Mouse (Mus musculus): ENCODE data around the gene Csrnp3. TPM values are rescaled to one million over a fixed set of nuclear protein-coding genes. Genes with fewer than 3 reads are reported as not detected.

Gene Csrnp3
- polyA plus RNA-seq, 1 experiment from 2014 or later, result 0.45 TPM

- H3K4me2 ChIP-seq, result no peak overlapping the region
- no peak for ATAC-seq
- H3K4me1 ChIP-seq, result peaks cover 22% of the 10 kb centered on the region
- H3K36me3 ChIP-seq, result no peaks in the 10 kb centered on the region
- H3K9ac ChIP-seq, result no peak overlapping the region
- H3K4me3 ChIP-seq, result no peak overlapping the region
- H3K9me3 ChIP-seq (replicated peaks), result no peaks in the 10 kb centered on the region
- H3K27me3 ChIP-seq (replicated peaks), result no peaks in the 10 kb centered on the region
- WGBS (ENCODE audit: insufficient replicate concordance), result 82% methylated on average over 3 of the region's 3 CpGs
- no peak overlapping the region for H3K27ac ChIP-seq
Measured at GRCm38 (mm10) chr2:65929286-65929685, 83.7 kb downstream of the Csrnp3 start.

- Histone ChIP-seq H3K27ac (no peak overlapping the region), H3K36me3 (no peaks in the 10 kb centered on the region), H3K4me2 (no peak overlapping the region), H3K9me3 (replicated peaks) (no peaks in the 10 kb centered on the region), H3K9ac (no peak overlapping the region), H3K4me1 (peaks cover 22% of the 10 kb centered on the region), H3K27me3 (replicated peaks) (no peaks in the 10 kb centered on the region), H3K4me3 (no peak overlapping the region)
- 67% methylated on average over 11 of the region's 11 CpGs for WGBS (ENCODE audit: insufficient replicate concordance)
- peak; percentile 38; the same call in 1 of the 2 replicates for ATAC-seq
Measured at GRCm38 (mm10) chr2:65929927-65930326, 84.4 kb downstream of the Csrnp3 start.

- WGBS (ENCODE audit: insufficient replicate concordance), result 70% methylated on average over 7 of the region's 7 CpGs
- Histone ChIP-seq H3K4me1 (peaks cover 22% of the 10 kb centered on the region), H3K9ac (peak overlapping the region; percentile 70), H3K4me3 (peak overlapping the region; percentile 63), H3K27me3 (replicated peaks) (no peaks in the 10 kb centered on the region), H3K4me2 (peak overlapping the region; percentile 81), H3K9me3 (replicated peaks) (no peaks in the 10 kb centered on the region), H3K27ac (no peak overlapping the region), H3K36me3 (no peaks in the 10 kb centered on the region)
- ATAC-seq, result no peak
Measured at GRCm38 (mm10) chr2:65931313-65931712, 85.7 kb downstream of the Csrnp3 start.

- H3K4me2 ChIP-seq, result peak overlapping the region; percentile 81
- H3K27me3 ChIP-seq (replicated peaks), result no peaks in the 10 kb centered on the region
- H3K4me3 ChIP-seq, result peak overlapping the region; percentile 63
- H3K4me1 ChIP-seq, result peaks cover 21% of the 10 kb centered on the region
- no peaks in the 10 kb centered on the region for H3K36me3 ChIP-seq
- peak overlapping the region; percentile 70 for H3K9ac ChIP-seq
- H3K27ac ChIP-seq, result no peak overlapping the region
- no peaks in the 10 kb centered on the region for H3K9me3 ChIP-seq (replicated peaks)
- 6% methylated on average over 11 of the region's 11 CpGs for WGBS (ENCODE audit: insufficient replicate concordance)
- peak; percentile 77 for ATAC-seq
Measured at GRCm38 (mm10) chr2:65931841-65932311, 86.3 kb downstream of the Csrnp3 start.

- Histone ChIP-seq H3K27ac (no peak overlapping the region), H3K4me1 (peaks cover 15% of the 10 kb centered on the region; the same call in 1 of the 2 replicates), H3K4me2 (no peak overlapping the region), H3K27me3 (replicated peaks) (no peaks in the 10 kb centered on the region), H3K36me3 (no peaks in the 10 kb centered on the region), H3K4me3 (no peak overlapping the region), H3K9me3 (replicated peaks) (no peaks in the 10 kb centered on the region), H3K9ac (no peak overlapping the region)
- no peak for ATAC-seq
- 70% methylated on average over 2 of the region's 2 CpGs for WGBS (ENCODE audit: insufficient replicate concordance)
Measured at GRCm38 (mm10) chr2:65934099-65934498, 88.5 kb downstream of the Csrnp3 start.

- no peaks in the 10 kb centered on the region for H3K27me3 ChIP-seq (replicated peaks)
- no peaks in the 10 kb centered on the region for H3K9me3 ChIP-seq (replicated peaks)
- no peak overlapping the region for H3K4me2 ChIP-seq
- no peak overlapping the region for H3K27ac ChIP-seq
- ATAC-seq, result no peak
- no peak overlapping the region for H3K9ac ChIP-seq
- H3K4me3 ChIP-seq, result no peak overlapping the region
- 56% methylated on average over 3 of the region's 3 CpGs for WGBS (ENCODE audit: insufficient replicate concordance)
- no peaks in the 10 kb centered on the region for H3K36me3 ChIP-seq
- H3K4me1 ChIP-seq, result no peaks in the 10 kb centered on the region
Measured at GRCm38 (mm10) chr2:65938900-65939299, 93.3 kb downstream of the Csrnp3 start.

GRCm38 (mm10) chr2:65940351-65940750, 94.8 kb downstream of the Csrnp3 start:
- ATAC-seq, result no peak
- 65% methylated on average over 5 of the region's 5 CpGs for WGBS (ENCODE audit: insufficient replicate concordance)
- Histone ChIP-seq H3K36me3 (no peaks in the 10 kb centered on the region), H3K4me3 (no peak overlapping the region), H3K27me3 (replicated peaks) (no peaks in the 10 kb centered on the region), H3K9ac (no peak overlapping the region), H3K27ac (no peak overlapping the region), H3K4me1 (0 out of 2 replicates have a peak, but pooled peaks cover 2% of the 10 kb centered on the region), H3K9me3 (replicated peaks) (no peaks in the 10 kb centered on the region), H3K4me2 (no peak overlapping the region)

GRCm38 (mm10) chr2:65942346-65942745, 96.8 kb downstream of the Csrnp3 start:
- H3K27me3 ChIP-seq (replicated peaks), result no peaks in the 10 kb centered on the region
- no peak for ATAC-seq
- 0 out of 2 replicates have a peak, but pooled peaks cover 3% of the 10 kb centered on the region for H3K4me1 ChIP-seq
- WGBS (ENCODE audit: insufficient replicate concordance), result 82% methylated on average over 4 of the region's 4 CpGs
- H3K36me3 ChIP-seq, result no peaks in the 10 kb centered on the region
- H3K4me3 ChIP-seq, result no peak overlapping the region
- H3K9me3 ChIP-seq (replicated peaks), result no peaks in the 10 kb centered on the region
- H3K4me2 ChIP-seq, result no peak overlapping the region
- H3K9ac ChIP-seq, result no peak overlapping the region
- no peak overlapping the region for H3K27ac ChIP-seq

- Histone ChIP-seq H3K9ac (no peak overlapping the region), H3K36me3 (no peaks in the 10 kb centered on the region), H3K9me3 (replicated peaks) (no peaks in the 10 kb centered on the region), H3K4me2 (no peak overlapping the region), H3K4me1 (peaks cover 3% of the 10 kb centered on the region; the same call in 1 of the 2 replicates), H3K4me3 (no peak overlapping the region), H3K27me3 (replicated peaks) (no peaks in the 10 kb centered on the region), H3K27ac (no peak overlapping the region)
- WGBS (ENCODE audit: insufficient replicate concordance), result 81% methylated on average over 16 of the region's 16 CpGs
- ATAC-seq, result no peak
Measured at GRCm38 (mm10) chr2:65948808-65949207, 103.2 kb downstream of the Csrnp3 start.

GRCm38 (mm10) chr2:65953726-65954340, 108.3 kb downstream of the Csrnp3 start:
- Histone ChIP-seq H3K9me3 (replicated peaks) (no peaks in the 10 kb centered on the region), H3K4me1 (no peaks in the 10 kb centered on the region; the same call in 1 of the 2 replicates), H3K4me3 (no peak overlapping the region), H3K27me3 (replicated peaks) (no peaks in the 10 kb centered on the region), H3K4me2 (no peak overlapping the region), H3K36me3 (no peaks in the 10 kb centered on the region), H3K9ac (no peak overlapping the region), H3K27ac (no peak overlapping the region)
- ATAC-seq, result no peak
- 80% methylated on average over 17 of the region's 17 CpGs for WGBS (ENCODE audit: insufficient replicate concordance)

GRCm38 (mm10) chr2:65955804-65956203, 110.2 kb downstream of the Csrnp3 start:
- H3K9ac ChIP-seq, result no peak overlapping the region
- H3K36me3 ChIP-seq, result no peaks in the 10 kb centered on the region
- ATAC-seq, result no peak
- H3K4me1 ChIP-seq, result no peaks in the 10 kb centered on the region
- no peak overlapping the region for H3K4me3 ChIP-seq
- H3K27me3 ChIP-seq (replicated peaks), result no peaks in the 10 kb centered on the region
- H3K27ac ChIP-seq, result no peak overlapping the region
- H3K4me2 ChIP-seq, result no peak overlapping the region
- 72% methylated on average over 1 of the region's 1 CpGs for WGBS (ENCODE audit: insufficient replicate concordance)
- H3K9me3 ChIP-seq (replicated peaks), result no peaks in the 10 kb centered on the region

- H3K27ac ChIP-seq, result no peak overlapping the region
- no peak overlapping the region for H3K4me3 ChIP-seq
- no peak overlapping the region for H3K9ac ChIP-seq
- no peaks in the 10 kb centered on the region for H3K27me3 ChIP-seq (replicated peaks)
- H3K36me3 ChIP-seq, result no peaks in the 10 kb centered on the region
- H3K9me3 ChIP-seq (replicated peaks), result no peaks in the 10 kb centered on the region
- H3K4me2 ChIP-seq, result no peak overlapping the region
- WGBS (ENCODE audit: insufficient replicate concordance), result 83% methylated on average over 9 of the region's 9 CpGs
- H3K4me1 ChIP-seq, result no peaks in the 10 kb centered on the region
- ATAC-seq, result no peak
Measured at GRCm38 (mm10) chr2:65956727-65957126, 111.2 kb downstream of the Csrnp3 start.

- WGBS (ENCODE audit: insufficient replicate concordance), result 60% methylated on average over 4 of the region's 4 CpGs
- Histone ChIP-seq H3K4me2 (no peak overlapping the region), H3K4me1 (no peaks in the 10 kb centered on the region), H3K9me3 (replicated peaks) (no peaks in the 10 kb centered on the region), H3K36me3 (no peaks in the 10 kb centered on the region), H3K4me3 (no peak overlapping the region), H3K27me3 (replicated peaks) (no peaks in the 10 kb centered on the region), H3K27ac (no peak overlapping the region), H3K9ac (no peak overlapping the region)
- ATAC-seq, result no peak
Measured at GRCm38 (mm10) chr2:65963420-65963819, 117.9 kb downstream of the Csrnp3 start.
